Mouse (Mus musculus) stomach, postnatal 0 days (tissue): Measurements from ENCODE around the gene Kat8. TPM values are rescaled to one million over a fixed set of nuclear protein-coding genes. Genes with fewer than 3 reads are reported as not detected.
A peak's percentile ranks its signal among the peaks of the same experiment; 100 is the strongest.
"Not testable (repeated sequence)": the region's sequence is repeated elsewhere in the genome, so short reads cannot be mapped to it uniquely, and the experiment has no call there.

ENCODE experiments used
- ATAC-seq: fragments of 200-750 bp; cut with Nextera tagmentation; 2 replicates; pipeline ENCODE4 v1.8.0; 2017; ENCODE audit not compliant: low FRiP score, low TSS enrichment
- DNase-seq: peaks from one replicate; pipeline ENCODE4 v3.0.0-alpha.2; 2016; ENCODE audit warnings: low spot score
- H3K27ac ChIP-seq: fragments of 300-500 bp; sonication (generic); replicated peaks from 2 replicates; pipeline ENCODE4 v1.5.1; 2014; ENCODE audit warnings: mild to moderate bottlenecking, control low read depth
- H3K27me3 ChIP-seq: fragments of 300-500 bp; sonication (generic); 2 replicates; pipeline ENCODE4 v1.6.1; 2014; ENCODE audit warnings: low read length; ENCODE audit not compliant: control insufficient read depth, insufficient read depth
- H3K36me3 ChIP-seq: fragments of 300-500 bp; sonication (generic); 2 replicates; pipeline ENCODE4 v1.6.1; 2014; ENCODE audit warnings: low read length, mixed read lengths; ENCODE audit not compliant: control insufficient read depth, insufficient read depth
- H3K4me1 ChIP-seq: fragments of 300-500 bp; sonication (generic); replicated peaks from 2 replicates; pipeline ENCODE4 v1.6.1; 2014; ENCODE audit warnings: antibody characterized with exemption; ENCODE audit not compliant: control insufficient read depth, insufficient read depth
- H3K4me2 ChIP-seq: fragments of 300-500 bp; sonication (generic); replicated peaks from 2 replicates; pipeline ENCODE4 v1.6.1; 2014; ENCODE audit warnings: low read depth, mild to moderate bottlenecking, control low read depth, moderate library complexity
- H3K4me3 ChIP-seq: fragments of 300-500 bp; sonication (generic); 2 replicates; pipeline ENCODE4 v1.5.1; 2014; ENCODE audit warnings: low read depth, low read length, control low read depth
- H3K9ac ChIP-seq: fragments of 300-500 bp; sonication (generic); 2 replicates; pipeline ENCODE4 v1.6.1; 2014; ENCODE audit warnings: mild to moderate bottlenecking, low read length, control low read depth, mixed read lengths
- H3K9me3 ChIP-seq: fragments of 300-500 bp; sonication (generic); 2 replicates; pipeline ENCODE4 v1.6.1; 2016; ENCODE audit warnings: low read length; ENCODE audit not compliant: control insufficient read depth
- CTCF ChIP-seq: IDR thresholded peaks from 2 replicates; pipeline ENCODE4 v1.5.1; 2016; ENCODE audit warnings: antibody characterized with exemption, low read depth, mild to moderate bottlenecking, moderate library complexity
- EP300 ChIP-seq: optimal IDR thresholded peaks from 2 replicates; pipeline ENCODE3; 2016; ENCODE audit warnings: antibody characterized with exemption
- WGBS: fragments of 180-500 bp; shearing (Covaris S2); extraction: QIAGEN DNeasy Blood & Tissue Kit; methylation state at CpG from one replicate; pipeline ENCODE4 v1.1.7; 2014; 5-methylcytosine and 5-hydroxymethylcytosine counted together
- polyA plus RNA-seq: library from polyadenylated mRNA; unstranded; fragments of >200 nt; fragmentation: Nextera tagmentation; extraction: Ambion mirVana; gene quantifications from 2 replicates; pipeline ENCODE4 v1.2.1, GENCODE M21; 2015

Gene Kat8
- polyA plus RNA-seq, 1 experiment from 2014 or later: 15.1 TPM

GRCm38 (mm10) chr7:127934075-127934474 lies 21.8 kb downstream of the Kat8 start:
- TF ChIP-seq EP300: no peak
- TF ChIP-seq CTCF: no peak

GRCm38 (mm10) chr7:127935028-127935722 lies 22.9 kb downstream of the Kat8 start:
- H3K4me2 ChIP-seq: peak overlapping the region; percentile 98
- H3K4me1 ChIP-seq: peaks cover 5% of the 10 kb centered on the region
- peak overlapping the region; percentile 67 for H3K4me3 ChIP-seq
- H3K9me3 ChIP-seq: no peaks in the 10 kb centered on the region
- ATAC-seq (peak; percentile 87), DNase-seq (peak; percentile 94)
- WGBS: 5% methylated on average over 32 of the region's 32 CpGs
- peak; percentile 99 for TF ChIP-seq CTCF
- TF ChIP-seq EP300: no peak
- no peaks in the 10 kb centered on the region for H3K36me3 ChIP-seq
- H3K9ac ChIP-seq: peak overlapping the region; percentile 80
- no peaks in the 10 kb centered on the region for H3K27me3 ChIP-seq
- peak overlapping the region; percentile 89 for H3K27ac ChIP-seq

More at GRCm38 (mm10) chr7:127934075-127934474, 21.8 kb downstream of the Kat8 start:
- Histone ChIP-seq H3K4me2 (no peak overlapping the region), H3K36me3 (no peaks in the 10 kb centered on the region), H3K4me3 (no peak overlapping the region), H3K4me1 (peaks cover 5% of the 10 kb centered on the region), H3K9ac (no peak overlapping the region), H3K27me3 (no peaks in the 10 kb centered on the region), H3K9me3 (no peaks in the 10 kb centered on the region), H3K27ac (no peak overlapping the region)
- no peak for ATAC-seq
- whole genome bisulfite sequencing: 74% methylated on average over 5 of the region's 5 CpGs
- DNase-seq: no peak

- TF ChIP-seq CTCF: no peak
- H3K4me1 ChIP-seq: peaks cover 5% of the 10 kb centered on the region
- H3K27me3 ChIP-seq: no peaks in the 10 kb centered on the region
- under 1% methylated on average over 38 of the region's 38 CpGs for WGBS
- peak; percentile 22 for ATAC-seq
- H3K9me3 ChIP-seq: no peaks in the 10 kb centered on the region
- H3K36me3 ChIP-seq: no peaks in the 10 kb centered on the region
- H3K4me3 ChIP-seq: peak overlapping the region; percentile 67
- H3K9ac ChIP-seq: peak overlapping the region; percentile 80
- peak overlapping the region; percentile 98 for H3K4me2 ChIP-seq
- H3K27ac ChIP-seq: peak overlapping the region; percentile 89
- no peak for DNase-seq
Observed at GRCm38 (mm10) chr7:127935748-127936159, 23.4 kb downstream of the Kat8 start.

GRCm38 (mm10) chr7:127936216-127936884 lies 24.0 kb downstream of the Kat8 start:
- Histone ChIP-seq H3K9me3 (no peaks in the 10 kb centered on the region), H3K4me1 (peaks cover 3% of the 10 kb centered on the region; the same call in 1 of the 2 replicates), H3K36me3 (no peaks in the 10 kb centered on the region), H3K27me3 (no peaks in the 10 kb centered on the region), H3K4me2 (peak overlapping the region; percentile 98), H3K4me3 (peak overlapping the region; percentile 67), H3K27ac (peak overlapping the region; percentile 89; the same call in 1 of the 2 replicates), H3K9ac (peak overlapping the region; percentile 80)
- no peak for ATAC-seq
- TF ChIP-seq EP300: no peak
- no peak for TF ChIP-seq CTCF
- WGBS: 48% methylated on average over 18 of the region's 18 CpGs
- DNase-seq: no peak

GRCm38 (mm10) chr7:127942097-127942496 lies 29.8 kb downstream of the Kat8 start:
- TF ChIP-seq CTCF: peak; percentile 53
- H3K36me3 ChIP-seq, H3K9me3 ChIP-seq, H3K9ac ChIP-seq, H3K27ac ChIP-seq, ATAC-seq, H3K4me1 ChIP-seq, H3K4me3 ChIP-seq, DNase-seq, H3K27me3 ChIP-seq, H3K4me2 ChIP-seq: not testable (repeated sequence)
- 46% methylated on average over 2 of the region's 2 CpGs for WGBS

- ATAC-seq (peak; percentile 51), DNase-seq (peak; percentile 55)
- H3K27ac ChIP-seq: no peak overlapping the region
- no peak for TF ChIP-seq CTCF
- no peak for TF ChIP-seq EP300
- H3K27me3 ChIP-seq: no peaks in the 10 kb centered on the region
- no peak overlapping the region for H3K9ac ChIP-seq
- H3K36me3 ChIP-seq: no peaks in the 10 kb centered on the region
- WGBS: 7% methylated on average over 23 of the region's 23 CpGs
- peak overlapping the region; percentile 25; the same call in 1 of the 2 replicates for H3K4me2 ChIP-seq
- H3K4me3 ChIP-seq: no peak overlapping the region
- H3K4me1 ChIP-seq: no peaks in the 10 kb centered on the region
- H3K9me3 ChIP-seq: no peaks in the 10 kb centered on the region
Observed at GRCm38 (mm10) chr7:127944614-127945013, 32.3 kb downstream of the Kat8 start.
